Mouse (Mus musculus) ZHBTc4 (cell line): ENCODE measurements around the gene Gm9844.
"Not testable (repeated sequence)": the region's sequence is repeated elsewhere in the genome, so short reads cannot be mapped to it uniquely, and the experiment has no call there.

Source experiments
- DNase-seq: peaks from one replicate; pipeline ENCODE4 v3.0.0-alpha.2; 2011; ENCODE audit warnings: low read depth, low spot score

Gene Gm9844

DNA sequence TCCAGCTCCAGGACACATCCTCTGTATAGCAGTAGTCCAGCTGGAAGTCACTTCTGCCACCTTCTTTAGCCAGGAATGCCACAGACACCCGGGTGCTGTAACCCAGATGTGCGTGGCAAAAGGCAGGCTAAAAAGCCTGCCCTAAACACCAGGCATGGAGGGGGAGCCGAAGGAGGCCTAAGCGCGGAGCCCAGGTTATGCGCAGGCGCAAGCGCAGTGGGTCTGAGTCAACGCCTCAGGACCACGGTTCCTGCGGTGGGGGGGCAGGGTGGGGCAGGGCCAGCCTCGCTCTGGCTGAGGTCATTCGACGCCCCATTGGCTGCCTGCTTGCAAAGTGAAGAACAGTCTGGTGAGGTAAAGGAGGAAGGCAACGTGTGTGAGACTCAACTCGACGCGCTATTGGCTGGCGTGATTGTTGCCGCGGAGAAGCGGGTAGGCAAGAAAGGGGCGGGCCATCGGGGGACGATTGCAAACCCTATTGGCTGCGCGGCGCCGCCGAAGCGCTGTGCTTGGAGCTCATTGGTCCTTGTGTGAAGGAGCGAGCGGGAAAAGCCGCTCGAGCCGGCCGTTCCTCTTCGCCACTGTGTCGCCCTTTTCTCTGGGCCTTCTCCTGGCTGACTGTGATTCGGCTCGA is 7.6 kb downstream of the Gm9844 start, which contains the start of the genes Lypd4 and Dmrtc2:
Lypd4 (minus strand) TSS at position 410 of the 634 bp plus-strand sequence.
Dmrtc2 (plus strand) TSS at position 526 of the 634 bp plus-strand sequence.
- peak; percentile 94 for DNase-seq

- no peak for DNase-seq
Measured at GRCm38 (mm10) chr7:24877588-24877987, 15.6 kb downstream of the Gm9844 start.

DNA sequence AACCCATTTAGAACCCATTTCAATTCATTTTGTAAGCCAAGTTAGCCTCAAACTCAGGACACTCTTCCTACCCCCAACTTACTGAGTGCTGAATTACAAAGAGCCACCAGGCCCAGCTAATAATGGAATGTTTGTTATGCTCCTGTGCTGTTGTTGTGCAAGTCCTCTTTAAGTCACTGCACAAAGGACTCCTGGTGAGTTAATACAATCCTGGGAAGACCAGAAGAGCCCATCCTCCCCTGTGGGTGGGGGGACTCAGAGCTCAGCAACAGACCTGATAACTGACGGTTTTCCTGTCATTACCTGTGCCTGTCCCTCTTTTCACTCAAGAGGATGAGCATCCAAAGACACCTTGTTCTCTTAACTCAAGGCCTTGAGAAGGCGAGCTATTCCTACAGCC is 17.6 kb downstream of the Gm9844 start:
- DNase-seq: peak; percentile 96

DNA sequence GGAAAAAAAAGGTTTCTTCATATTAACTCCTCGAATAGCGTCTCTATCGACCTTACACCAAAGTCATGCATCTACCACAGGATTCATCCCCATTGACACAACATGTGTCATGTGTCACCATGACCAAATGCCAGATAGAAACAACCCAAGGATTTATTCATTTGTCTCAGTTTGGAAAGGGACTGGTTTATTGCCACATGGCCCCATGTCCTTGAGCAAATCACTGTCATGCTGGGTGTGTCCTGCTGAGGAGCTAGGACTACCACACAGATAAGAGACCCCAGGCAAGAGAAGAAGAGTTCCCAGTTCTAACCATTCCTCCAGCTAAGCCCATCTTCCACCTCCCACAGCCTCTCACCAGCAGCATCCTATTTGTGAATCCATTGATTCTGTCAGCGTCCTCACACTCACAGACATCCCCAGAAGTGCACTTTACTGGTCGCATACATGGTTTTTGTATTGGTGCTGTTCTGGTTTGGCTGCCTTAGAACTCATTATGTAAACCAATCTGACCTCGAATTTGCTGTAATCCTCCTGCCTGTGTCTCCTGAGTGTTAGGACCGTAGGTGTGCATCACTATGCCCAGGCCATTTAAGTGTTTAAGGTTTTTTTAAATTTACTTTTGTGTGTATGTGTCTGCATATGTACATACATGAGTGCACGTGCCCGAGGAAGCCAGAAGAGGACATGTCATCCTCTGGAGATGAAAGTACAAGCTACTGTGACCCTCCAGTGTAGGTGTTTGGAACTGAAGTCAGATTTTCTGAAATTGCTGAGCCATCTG is 20.6 kb downstream of the Gm9844 start:
- DNase-seq: no peak

GRCm38 (mm10) chr7:24883896-24884692 is 22.1 kb downstream of the Gm9844 start, which contains the start of gene Rps19:
Gene Rps19, plus strand, starts transcription at chr7:24884371.
- DNase-seq: peak; percentile 99

DNA sequence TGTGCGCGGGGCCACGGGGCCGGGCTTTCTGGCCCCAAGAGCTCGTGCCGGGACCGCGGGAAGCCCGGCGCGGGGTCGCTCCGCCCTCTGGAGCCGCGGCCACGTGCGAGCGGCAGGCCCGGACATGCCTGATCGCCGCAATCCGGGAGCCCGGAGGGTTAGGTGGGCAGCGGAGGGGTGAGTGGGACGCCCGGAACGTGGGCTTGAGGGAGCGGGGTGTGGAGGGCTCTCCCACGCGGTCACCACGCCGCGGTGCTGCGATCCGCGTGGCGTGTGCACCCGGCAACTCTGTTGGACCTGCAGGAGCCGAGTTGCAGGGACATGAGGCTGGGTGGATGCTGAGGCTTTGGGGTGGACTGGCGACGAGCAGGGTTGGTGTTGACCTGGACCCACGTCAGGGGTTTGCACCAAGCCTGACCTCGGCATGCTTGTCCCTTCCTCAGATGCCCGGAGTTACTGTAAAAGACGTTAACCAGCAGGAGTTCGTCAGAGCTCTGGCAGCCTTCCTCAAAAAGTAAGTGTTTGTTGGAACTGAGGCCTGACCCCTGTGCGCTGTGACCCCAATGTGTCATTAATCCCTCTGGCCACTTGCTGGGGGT is 22.8 kb downstream of the Gm9844 start:
- DNase-seq: no peak

GRCm38 (mm10) chr7:24885468-24886307 is 23.7 kb downstream of the Gm9844 start:
- peak; percentile 17 for DNase-seq

DNA sequence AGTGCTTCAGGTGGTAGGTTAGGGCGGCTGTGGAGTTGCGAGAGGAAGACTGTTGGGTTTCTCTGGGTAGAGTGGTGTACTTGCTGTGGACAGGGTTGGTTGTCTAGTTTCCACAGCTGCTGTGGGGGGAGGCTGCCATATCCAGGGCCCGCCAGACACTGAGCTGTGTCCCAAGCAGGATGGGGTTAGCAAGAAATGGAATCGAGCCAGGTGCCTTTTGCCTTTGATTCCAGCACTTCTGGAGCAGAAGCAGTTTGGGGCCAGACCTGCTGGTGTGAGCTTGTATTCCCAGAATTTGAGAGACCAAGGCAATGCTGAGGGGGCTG is 24.3 kb downstream of the Gm9844 start:
- peak; percentile 32 for DNase-seq

DNA sequence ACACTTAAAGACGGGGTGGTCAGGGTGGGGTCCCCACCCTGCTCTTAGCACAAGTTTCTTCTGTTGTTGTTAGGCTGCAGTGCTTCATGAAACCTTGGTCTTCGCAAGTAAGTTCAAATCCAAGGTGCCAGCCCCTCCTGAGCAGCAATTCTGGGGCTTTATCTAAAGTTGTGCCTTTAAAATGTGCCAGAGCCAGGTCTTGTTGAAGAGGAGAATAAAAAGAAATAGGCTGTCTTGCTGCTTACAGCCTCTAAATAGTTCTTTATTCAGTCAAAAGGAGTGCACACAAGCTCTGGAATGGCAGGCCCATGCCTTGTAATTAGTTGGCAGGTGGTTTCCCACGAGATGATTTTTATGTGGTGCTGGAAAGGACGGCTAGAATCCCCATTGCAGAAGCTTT is 25.1 kb downstream of the Gm9844 start:
- no peak for DNase-seq

GRCm38 (mm10) chr7:24889431-24890220 is 27.6 kb downstream of the Gm9844 start:
- DNase-seq: peak; percentile 19

DNA sequence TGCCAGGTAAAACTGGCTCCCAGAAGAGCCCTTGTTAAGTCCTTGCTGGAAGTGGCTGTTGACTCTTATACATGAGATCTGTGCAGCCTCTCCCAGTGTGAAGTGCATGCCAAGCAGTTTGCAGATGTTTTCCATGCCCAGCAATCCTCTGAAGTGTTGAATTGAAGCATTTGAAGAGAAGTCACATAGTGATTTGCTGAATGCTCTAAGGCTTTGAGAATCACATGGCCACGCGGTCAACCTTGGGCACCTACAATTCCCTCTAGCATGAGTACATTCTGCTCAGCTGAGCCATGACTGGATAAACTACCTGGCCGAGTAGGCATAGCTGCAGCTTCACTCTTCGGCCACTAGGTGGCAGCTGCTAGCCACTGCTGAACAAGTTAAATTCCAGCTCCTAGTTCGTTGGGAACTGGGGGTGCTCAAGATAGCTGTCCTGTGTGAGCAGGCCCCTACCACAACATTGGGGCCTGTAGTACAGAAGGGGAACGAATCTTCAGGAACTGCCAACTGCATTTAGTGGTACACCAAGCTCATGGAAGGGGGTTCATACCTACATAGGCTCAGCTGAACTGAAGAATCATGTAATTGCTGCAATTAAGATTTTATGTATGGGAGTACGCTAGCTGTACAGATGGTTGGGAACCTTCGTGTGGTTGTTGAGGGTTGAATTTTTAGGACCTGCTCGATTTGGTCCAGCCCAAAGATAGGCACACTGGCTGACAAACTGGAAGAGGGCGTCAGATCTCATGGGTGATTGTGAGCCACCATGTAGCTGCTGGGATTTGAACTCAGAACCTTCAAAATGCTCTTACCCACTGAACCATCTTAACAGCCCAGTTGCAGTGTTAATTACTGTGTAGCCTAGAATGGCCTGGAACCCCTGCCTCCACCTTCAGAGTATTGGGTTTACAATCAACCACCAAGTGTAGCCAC is 28.5 kb downstream of the Gm9844 start:
- peak; percentile 95 for DNase-seq

DNA sequence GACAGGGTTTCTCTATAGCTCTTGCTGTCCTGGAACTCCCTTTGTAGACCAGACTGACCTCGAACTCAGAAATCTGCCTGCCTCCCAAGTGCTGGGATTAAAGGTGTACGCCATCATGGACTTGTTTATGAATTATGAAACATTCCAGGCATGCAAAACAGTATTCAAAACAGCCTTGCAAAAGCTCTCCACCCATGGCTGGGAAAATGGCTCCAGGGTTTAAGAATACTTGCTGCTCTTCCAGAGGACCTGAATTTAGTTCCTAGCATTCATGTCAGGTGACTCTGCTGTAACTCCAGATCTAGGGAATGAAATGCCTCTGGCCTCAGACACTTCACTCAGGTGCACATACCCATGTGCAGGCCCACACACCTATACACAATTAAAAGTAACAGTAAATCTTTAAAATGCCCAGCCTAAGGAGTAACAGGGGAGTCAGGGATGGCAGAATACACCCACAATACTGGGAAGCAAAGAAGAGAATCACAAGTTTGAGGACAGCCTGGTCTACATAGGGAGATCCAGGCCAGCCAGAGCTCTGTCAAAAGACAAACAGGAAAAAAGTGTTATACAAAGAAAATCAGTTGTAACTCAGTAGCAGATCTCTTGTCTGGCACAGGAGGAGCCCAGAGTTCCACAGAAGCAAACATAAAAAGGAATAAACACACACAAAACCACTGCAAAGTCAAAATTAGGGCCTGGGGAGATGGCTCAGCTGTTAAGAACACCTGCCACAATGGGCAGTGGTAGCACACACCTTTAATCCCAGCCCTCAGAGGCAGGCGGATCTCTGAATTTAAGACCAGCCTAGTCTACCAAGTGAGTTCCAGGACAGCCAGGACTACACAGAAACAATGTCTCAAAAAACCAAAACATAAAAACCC is 29.5 kb downstream of the Gm9844 start:
- peak; percentile 42 for DNase-seq

GRCm38 (mm10) chr7:24892125-24892583 is 30.1 kb downstream of the Gm9844 start:
- DNase-seq: peak; percentile 58

GRCm38 (mm10) chr7:24895749-24896148 is 33.7 kb downstream of the Gm9844 start:
- DNase-seq: not testable (repeated sequence)

DNA sequence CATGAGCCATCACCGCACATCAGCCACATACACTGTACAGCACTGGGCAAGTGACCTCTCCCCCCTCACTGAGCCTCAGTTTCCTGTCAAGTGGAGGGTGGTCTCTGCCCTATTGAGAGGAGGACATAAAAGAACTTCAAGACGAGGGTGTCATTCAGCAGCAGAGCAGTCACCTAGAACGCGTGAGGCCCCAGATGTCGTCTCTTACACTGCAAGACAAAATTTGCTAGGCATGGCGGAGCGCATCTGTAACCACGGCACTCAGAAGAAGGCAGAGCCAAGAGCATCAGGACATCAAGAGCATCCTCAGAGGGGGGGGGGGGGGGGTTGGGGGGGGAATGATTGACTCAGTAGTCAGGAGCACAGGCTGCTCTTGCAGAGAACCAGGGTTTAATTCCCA is 34.3 kb downstream of the Gm9844 start:
- DNase-seq: peak; percentile 40

GRCm38 (mm10) chr7:24897224-24897623 is 35.2 kb downstream of the Gm9844 start, which contains the start of gene Cd79a:
Gene Cd79a, plus strand, starts transcription at chr7:24897381.
- DNase-seq: peak; percentile 37

- DNase-seq: no peak
Measured at GRCm38 (mm10) chr7:24897959-24898358, 35.9 kb downstream of the Gm9844 start.

DNA sequence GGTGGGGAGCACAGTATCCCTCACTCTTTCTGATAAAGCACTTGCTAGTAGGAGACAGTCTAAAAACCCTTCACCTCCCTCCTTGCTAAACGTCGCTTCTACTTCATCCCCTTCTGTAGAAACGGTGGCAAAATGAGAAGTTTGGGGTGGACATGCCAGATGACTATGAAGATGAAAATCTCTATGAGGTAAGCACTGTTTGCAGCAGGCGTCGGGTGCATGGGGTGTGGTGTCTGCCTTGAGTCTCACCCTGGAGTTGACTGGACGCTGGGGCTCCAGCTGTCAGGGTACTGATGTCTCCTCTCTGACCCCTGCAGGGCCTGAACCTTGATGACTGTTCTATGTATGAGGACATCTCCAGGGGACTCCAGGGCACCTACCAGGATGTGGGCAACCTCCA is 39.1 kb downstream of the Gm9844 start:
- DNase-seq: no peak
